Mouse (Mus musculus): Measurements from ENCODE around the gene Mon1b. TPM values are rescaled to one million over a fixed set of nuclear protein-coding genes. Genes with fewer than 3 reads are reported as not detected.
A peak's percentile ranks its signal among the peaks of the same experiment; 100 is the strongest.

Gene Mon1b
- 9.5 and 11.1 TPM in 2 replicates for polyA plus RNA-seq (2012; rRNA removed)

GRCm38 (mm10) chr8:113634670-113635591 is at the start of gene Mon1b:
Mon1b (plus strand) TSS chr8:113635587.
- Histone ChIP-seq H3K4me1 (ENCODE audit: control insufficient read depth, insufficient read depth, insufficient read length) (peaks cover 7% of the 10 kb centered on the region; the same call in 1 of the 2 replicates), H3K27me3 (ENCODE audit: control insufficient read depth, insufficient read depth, low read length) (no peaks in the 10 kb centered on the region), H3K36me3 (ENCODE audit: control insufficient read depth, insufficient read depth, low read length) (peaks cover 14% of the 10 kb centered on the region), H3K27ac (ENCODE audit: insufficient read depth, low read length) (peak within 1 kb of the TSS; percentile 99), H3K4me3 (ENCODE audit: extremely low read depth, insufficient read depth, insufficient read length) (peak within 1 kb of the TSS; percentile 98)
- peak; percentile 95 to 99 for DNase-seq (ENCODE audit: low read depth in 1 of 2, low spot score in 2 of 2)
- under 1% methylated on average over 42 of the region's 42 CpGs for WGBS
- TF ChIP-seq POLR2A (IDR thresholded peaks at IDR 0.05; ENCODE audit: low read depth, low read length) (no peak), CTCF (IDR thresholded peaks at IDR 0.05; ENCODE audit: extremely low read depth, insufficient read depth, insufficient read length, insufficient replicate concordance) (no peak)

DNA sequence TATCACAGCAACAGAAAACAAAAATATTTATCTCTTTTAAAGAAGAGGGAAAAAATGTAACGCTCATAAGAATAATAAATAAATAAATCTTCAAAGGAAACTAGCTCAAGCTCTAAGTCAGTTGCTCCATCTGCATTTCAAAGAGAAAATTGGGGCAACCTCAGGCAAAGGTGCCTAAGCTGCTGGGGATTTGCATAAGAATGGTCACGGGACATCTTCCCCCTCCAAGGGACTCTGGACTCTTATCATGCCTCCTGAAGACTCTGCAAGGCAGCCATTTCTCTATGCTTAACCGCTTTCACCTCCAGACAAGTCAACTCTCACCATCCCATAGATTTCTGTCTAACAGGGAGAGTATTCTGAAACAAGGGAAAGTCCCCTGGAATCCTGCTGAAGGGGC is 37.0 kb upstream of the Mon1b start:
- Histone ChIP-seq H3K4me1 (ENCODE audit: control insufficient read depth, insufficient read depth, insufficient read length) (no peaks in the 10 kb centered on the region), H3K36me3 (ENCODE audit: control insufficient read depth, insufficient read depth, low read length) (no peaks in the 10 kb centered on the region), H3K27ac (ENCODE audit: insufficient read depth, low read length) (no peak overlapping the region), H3K4me3 (ENCODE audit: extremely low read depth, insufficient read depth, insufficient read length) (no peak overlapping the region), H3K27me3 (ENCODE audit: control insufficient read depth, insufficient read depth, low read length) (no peaks in the 10 kb centered on the region)
- no peak for DNase-seq (ENCODE audit: low read depth in 1 of 2, low spot score in 2 of 2)
- TF ChIP-seq CTCF (IDR thresholded peaks at IDR 0.05; ENCODE audit: extremely low read depth, insufficient read depth, insufficient read length, insufficient replicate concordance): no peak
- no peak for TF ChIP-seq POLR2A (IDR thresholded peaks at IDR 0.05; ENCODE audit: low read depth, low read length)
- WGBS: 59% methylated on average over 3 of the region's 3 CpGs

DNA sequence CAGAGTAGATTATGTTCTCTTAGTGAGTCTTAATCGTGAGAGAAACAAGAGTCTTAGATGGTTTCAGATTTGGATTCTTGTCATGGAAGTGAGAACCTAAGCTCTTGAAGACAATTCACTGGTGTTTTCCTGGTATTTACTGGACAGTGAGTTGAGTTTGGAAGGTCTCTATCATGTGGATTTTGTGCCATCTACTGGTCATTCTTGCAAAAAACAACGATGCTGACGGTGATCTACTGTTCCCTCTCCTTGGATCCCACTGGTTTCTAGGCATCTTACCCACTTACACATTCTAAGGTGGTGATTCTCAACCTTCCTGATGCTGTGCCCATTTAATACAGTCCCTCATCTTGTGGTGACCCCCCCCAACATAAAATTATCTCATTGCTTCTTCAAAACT is 2.8 kb upstream of the Mon1b start:
- no peak for DNase-seq (ENCODE audit: low read depth in 1 of 2, low spot score in 2 of 2)
- Histone ChIP-seq H3K27ac (ENCODE audit: insufficient read depth, low read length) (no peak overlapping the region), H3K4me3 (ENCODE audit: extremely low read depth, insufficient read depth, insufficient read length) (no peak overlapping the region), H3K36me3 (ENCODE audit: control insufficient read depth, insufficient read depth, low read length) (no peaks in the 10 kb centered on the region), H3K4me1 (ENCODE audit: control insufficient read depth, insufficient read depth, insufficient read length) (peaks cover 7% of the 10 kb centered on the region; the same call in 1 of the 2 replicates), H3K27me3 (ENCODE audit: control insufficient read depth, insufficient read depth, low read length) (no peaks in the 10 kb centered on the region)
- 6% methylated on average over 3 of the region's 3 CpGs for WGBS
- TF ChIP-seq POLR2A (IDR thresholded peaks at IDR 0.05; ENCODE audit: low read depth, low read length) (no peak), CTCF (IDR thresholded peaks at IDR 0.05; ENCODE audit: extremely low read depth, insufficient read depth, insufficient read length, insufficient replicate concordance) (peak; percentile 5; the same call in 1 of the 2 replicates)

GRCm38 (mm10) chr8:113634161-113634560 is 1.2 kb upstream of the Mon1b start:
- H3K36me3 ChIP-seq (ENCODE audit: control insufficient read depth, insufficient read depth, low read length): peaks cover 11% of the 10 kb centered on the region
- WGBS: 36% methylated on average over 12 of the region's 12 CpGs
- no peaks in the 10 kb centered on the region for H3K27me3 ChIP-seq (ENCODE audit: control insufficient read depth, insufficient read depth, low read length)
- no peak overlapping the region for H3K4me3 ChIP-seq (ENCODE audit: extremely low read depth, insufficient read depth, insufficient read length)
- DNase-seq (ENCODE audit: low read depth in 1 of 2, low spot score in 2 of 2): no peak
- H3K27ac ChIP-seq (ENCODE audit: insufficient read depth, low read length): no peak overlapping the region; the same call in 1 of the 2 replicates
- H3K4me1 ChIP-seq (ENCODE audit: control insufficient read depth, insufficient read depth, insufficient read length): peaks cover 7% of the 10 kb centered on the region; the same call in 1 of the 2 replicates
- TF ChIP-seq CTCF (IDR thresholded peaks at IDR 0.05; ENCODE audit: extremely low read depth, insufficient read depth, insufficient read length, insufficient replicate concordance): no peak
- no peak for TF ChIP-seq POLR2A (IDR thresholded peaks at IDR 0.05; ENCODE audit: low read depth, low read length)

- peak overlapping the region; percentile 99 for H3K27ac ChIP-seq (ENCODE audit: insufficient read depth, low read length)
- no peaks in the 10 kb centered on the region for H3K27me3 ChIP-seq (ENCODE audit: control insufficient read depth, insufficient read depth, low read length)
- peaks cover 7% of the 10 kb centered on the region; the same call in 1 of the 2 replicates for H3K4me1 ChIP-seq (ENCODE audit: control insufficient read depth, insufficient read depth, insufficient read length)
- WGBS: under 1% methylated on average over 44 of the region's 44 CpGs
- TF ChIP-seq POLR2A (IDR thresholded peaks at IDR 0.05; ENCODE audit: low read depth, low read length): peak; percentile 65; the same call in 1 of the 2 replicates
- no peak for TF ChIP-seq CTCF (IDR thresholded peaks at IDR 0.05; ENCODE audit: extremely low read depth, insufficient read depth, insufficient read length, insufficient replicate concordance)
- peaks cover 18% of the 10 kb centered on the region for H3K36me3 ChIP-seq (ENCODE audit: control insufficient read depth, insufficient read depth, low read length)
- peak overlapping the region; percentile 98 for H3K4me3 ChIP-seq (ENCODE audit: extremely low read depth, insufficient read depth, insufficient read length)
- no peak for DNase-seq (ENCODE audit: low read depth in 1 of 2, low spot score in 2 of 2)
Observed at GRCm38 (mm10) chr8:113635592-113636279, 349 bp downstream of the Mon1b start.

GRCm38 (mm10) chr8:113636280-113636628 is 867 bp downstream of the Mon1b start:
- H3K4me3 ChIP-seq (ENCODE audit: extremely low read depth, insufficient read depth, insufficient read length): peak overlapping the region; percentile 98
- H3K27ac ChIP-seq (ENCODE audit: insufficient read depth, low read length): 0 out of 2 replicates have a peak overlapping the region, but pooled peaks have one; percentile 99
- no peaks in the 10 kb centered on the region for H3K27me3 ChIP-seq (ENCODE audit: control insufficient read depth, insufficient read depth, low read length)
- peaks cover 21% of the 10 kb centered on the region for H3K36me3 ChIP-seq (ENCODE audit: control insufficient read depth, insufficient read depth, low read length)
- TF ChIP-seq CTCF (IDR thresholded peaks at IDR 0.05; ENCODE audit: extremely low read depth, insufficient read depth, insufficient read length, insufficient replicate concordance) (no peak), POLR2A (IDR thresholded peaks at IDR 0.05; ENCODE audit: low read depth, low read length) (no peak)
- peaks cover 7% of the 10 kb centered on the region; the same call in 1 of the 2 replicates for H3K4me1 ChIP-seq (ENCODE audit: control insufficient read depth, insufficient read depth, insufficient read length)
- no peak for DNase-seq (ENCODE audit: low read depth in 1 of 2, low spot score in 2 of 2)
- WGBS: 28% methylated on average over 5 of the region's 5 CpGs
